Mouse (Mus musculus) CH12.LX (cell line): ENCODE measurements at regions not wholly inside any gene's neighbourhood (a gene's known extent, or its start where the extent isn't known, plus 50 kb on each side); places are given as distances from the start of the nearest gene placed in this dataset.

Source experiments
- CHD2 ChIP-seq: IDR thresholded peaks from 2 replicates; pipeline ENCODE4 v1.6.1; 2011; ENCODE audit warnings: low read length, improper control_type of control experiment
- CTCF ChIP-seq, 2 experiments: IDR thresholded peaks in 1 of 2; conservative IDR thresholded peaks in 1 of 2; 2 replicates each; pipeline ENCODE4 v1.5.1; 2011 to 2012; ENCODE audit warnings: low read depth in 2 of 2, low read length in 2 of 2, improper control_type of control experiment in 1 of 2, inconsistent platforms in 1 of 2, mild to moderate bottlenecking in 1 of 2, moderate library complexity in 1 of 2
- MAFK ChIP-seq: IDR thresholded peaks from 2 replicates; pipeline ENCODE4 v1.6.1; 2011; ENCODE audit warnings: low read length, improper control_type of control experiment; ENCODE audit not compliant: insufficient replicate concordance
- MAX ChIP-seq: IDR thresholded peaks from 2 replicates; pipeline ENCODE4 v1.6.1; 2011; ENCODE audit warnings: low read length, improper control_type of control experiment
- MAZ ChIP-seq: IDR thresholded peaks from 2 replicates; pipeline ENCODE4 v1.6.1; 2012; ENCODE audit warnings: low read depth, mild to moderate bottlenecking, inconsistent platforms, low read length, improper control_type of control experiment, moderate library complexity
- POLR2A ChIP-seq: IDR thresholded peaks from 2 replicates; pipeline ENCODE4 v1.6.1; 2011; ENCODE audit warnings: low read depth, mild to moderate bottlenecking, improper control_type of control experiment, low read length
- USF1 ChIP-seq: IDR thresholded peaks from 2 replicates; pipeline ENCODE4 v1.6.1; 2014; ENCODE audit warnings: low read depth, mild to moderate bottlenecking, inconsistent platforms, low read length, improper control_type of control experiment
- ZC3H11A ChIP-seq: IDR thresholded peaks from 2 replicates; pipeline ENCODE4 v1.6.1; 2012; ENCODE audit warnings: low read depth, mild to moderate bottlenecking, inconsistent platforms, low read length, improper control_type of control experiment
- ZNF384 ChIP-seq: IDR thresholded peaks from 2 replicates; pipeline ENCODE4 v1.6.1; 2012; ENCODE audit warnings: low read depth, low read length, improper control_type of control experiment, inconsistent platforms

- TF ChIP-seq MAFK (no peak), CHD2 (no peak), ZNF384 (no peak), CTCF (conservative IDR thresholded peaks at IDR 0.05 in 1 of 2, IDR thresholded peaks at IDR 0.05 in 1 of 2; ENCODE audit: low read depth in 2 of 2, low read length in 2 of 2) (no peak), POLR2A (no peak), USF1 (no peak), MAX (no peak), MAZ (no peak), ZC3H11A (no peak)
Measured at GRCm38 (mm10) chr8:115871381-115871780, 163.8 kb upstream of the Maf start.
